Mouse (Mus musculus): ENCODE measurements around the gene Tmem176a.
"Not testable (repeated sequence)": the region's sequence is repeated elsewhere in the genome, so short reads cannot be mapped to it uniquely, and the experiment has no call there.

Tmem176a gene

DNA sequence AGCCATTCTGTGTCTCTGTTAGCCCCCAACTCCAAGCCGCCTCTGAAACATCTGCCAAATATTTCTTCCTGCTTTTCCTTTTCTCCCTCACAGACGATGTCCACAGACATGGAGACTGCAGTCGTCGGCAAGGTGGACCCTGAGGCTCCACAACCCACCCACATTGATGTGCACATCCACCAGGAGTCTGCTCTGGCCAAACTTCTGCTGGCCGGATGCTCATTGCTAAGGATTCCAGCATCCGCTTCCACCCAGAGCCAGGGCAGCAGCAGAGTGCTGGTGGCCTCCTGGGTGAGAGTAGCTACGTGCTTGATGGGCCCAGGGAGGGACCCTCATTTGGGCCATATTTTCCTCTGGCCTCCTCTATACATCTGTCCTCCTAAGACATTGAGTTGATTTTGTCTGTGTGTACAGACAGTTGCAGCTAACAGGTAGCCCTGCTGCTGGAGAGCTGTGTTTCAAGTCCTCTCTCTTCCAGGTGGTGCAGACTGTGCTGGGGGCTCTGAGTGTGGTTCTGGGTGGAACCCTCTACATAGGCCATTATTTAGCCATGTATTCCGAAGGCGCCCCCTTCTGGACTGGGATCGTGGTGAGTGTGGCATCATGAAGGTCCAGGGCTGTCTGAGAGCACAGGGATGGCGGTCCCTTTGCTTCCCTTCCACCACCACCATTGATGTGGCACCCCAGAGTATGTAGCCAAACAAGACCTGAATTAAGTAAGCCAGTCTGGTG, 1.6 kb downstream of the Tmem176a start:
- peak; percentile 34 for DNase-seq

DNA sequence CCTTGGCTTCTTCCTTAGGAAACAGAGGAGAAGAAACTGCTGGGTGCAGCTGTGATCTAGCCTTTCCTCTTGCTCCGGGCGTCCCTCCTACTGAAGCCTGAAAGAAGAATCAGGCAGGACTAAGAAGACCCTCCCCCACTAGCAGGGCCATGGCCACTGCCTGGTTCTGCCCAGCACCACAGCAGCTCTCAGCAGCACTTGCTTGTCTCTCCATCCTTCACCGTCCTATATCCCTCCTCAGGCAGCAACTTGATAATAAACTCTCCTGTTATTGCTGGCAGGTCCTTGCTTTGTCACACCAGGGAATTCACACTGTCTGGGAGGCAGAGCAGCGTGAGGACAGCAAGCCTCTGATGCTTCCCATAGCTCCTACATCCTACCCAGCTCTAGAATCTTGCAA, 4.4 kb downstream of the Tmem176a start:
- DNase-seq: no peak

DNA sequence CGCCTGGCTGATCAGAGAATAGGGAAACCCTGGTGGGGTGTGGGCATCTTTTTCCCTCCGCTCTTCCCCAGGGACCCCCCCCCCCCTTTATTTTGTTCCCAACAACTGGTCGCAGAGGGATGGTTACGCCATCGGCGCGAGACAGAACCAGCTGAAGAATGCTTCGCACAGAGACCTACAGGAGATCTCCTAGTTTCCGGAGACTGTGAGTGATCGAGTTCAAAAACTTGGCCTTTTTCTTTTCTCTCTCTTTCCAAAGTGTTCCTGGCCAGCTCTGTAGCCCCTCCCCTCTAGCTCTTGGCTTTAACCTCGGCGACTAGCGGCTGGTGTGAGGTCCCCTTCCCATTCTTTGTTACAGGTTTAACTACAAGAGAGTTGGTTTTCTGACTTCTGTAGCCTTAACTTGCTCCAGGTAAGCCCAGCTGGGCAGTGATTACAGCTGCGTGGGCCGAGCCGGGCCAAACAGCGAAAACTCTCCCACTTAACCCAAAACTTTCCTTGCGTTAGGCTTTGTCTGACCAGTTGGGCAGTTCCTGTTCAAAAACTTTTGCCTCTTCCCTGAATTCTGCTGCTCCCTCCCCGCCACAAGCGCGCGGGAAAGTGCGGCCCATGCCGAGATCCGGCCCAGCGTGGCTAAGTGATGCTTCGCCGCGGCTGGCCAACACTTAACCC, 11.2 kb downstream of the Tmem176a start:
- no peak for DNase-seq

DNA sequence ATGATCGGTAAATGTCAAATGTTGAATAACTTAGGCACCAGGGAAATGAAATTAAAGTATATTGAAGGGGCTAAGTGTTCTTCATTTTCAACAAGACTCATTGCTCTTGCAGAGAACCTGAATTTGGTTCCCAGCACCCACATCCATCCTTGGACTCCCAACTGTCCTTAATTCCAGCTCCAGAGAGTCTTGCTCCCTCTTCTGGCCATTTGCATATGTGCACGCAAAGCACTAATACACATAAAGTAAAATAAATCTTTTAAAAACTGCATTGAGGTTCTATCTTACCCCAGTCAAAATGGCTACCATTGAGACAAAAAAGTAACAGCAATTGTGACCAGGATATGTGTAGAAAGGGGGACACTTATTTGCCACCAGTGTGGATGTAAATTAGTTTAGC, 13.4 kb downstream of the Tmem176a start:
- no peak for DNase-seq

DNA sequence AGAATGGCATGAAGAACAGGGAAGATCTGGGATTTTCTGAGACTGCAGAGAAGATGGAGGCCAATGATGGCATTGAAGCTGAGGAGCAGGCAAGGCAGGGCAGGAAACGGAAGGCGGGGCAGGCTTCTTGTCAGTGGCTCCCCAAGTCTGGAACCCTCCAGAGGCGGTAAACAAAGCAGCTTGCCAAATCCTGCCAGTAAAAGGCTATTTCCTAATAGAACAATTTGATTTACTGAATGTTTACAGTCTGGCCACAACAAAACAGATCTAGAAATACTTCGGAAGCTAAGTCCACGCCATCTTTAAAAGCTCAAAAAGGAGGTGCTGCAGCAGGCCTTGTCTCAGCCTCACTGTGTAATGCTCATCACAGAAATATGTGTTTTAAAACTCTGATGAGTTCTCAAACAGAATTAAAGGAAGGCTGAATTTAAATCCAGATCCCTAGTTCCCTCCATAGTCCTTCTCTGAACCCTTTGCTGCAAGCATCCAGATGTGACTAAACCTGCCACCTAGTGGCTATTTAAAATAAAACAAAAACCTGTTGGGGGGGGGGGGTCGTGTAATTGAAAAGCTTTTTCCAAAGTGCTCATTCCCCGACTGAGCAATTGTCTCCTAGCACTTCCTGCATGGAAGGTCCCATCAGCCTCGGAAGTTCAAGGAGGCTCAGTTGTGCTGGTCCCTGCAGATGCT, 17.0 kb downstream of the Tmem176a start:
- no peak for DNase-seq

DNA sequence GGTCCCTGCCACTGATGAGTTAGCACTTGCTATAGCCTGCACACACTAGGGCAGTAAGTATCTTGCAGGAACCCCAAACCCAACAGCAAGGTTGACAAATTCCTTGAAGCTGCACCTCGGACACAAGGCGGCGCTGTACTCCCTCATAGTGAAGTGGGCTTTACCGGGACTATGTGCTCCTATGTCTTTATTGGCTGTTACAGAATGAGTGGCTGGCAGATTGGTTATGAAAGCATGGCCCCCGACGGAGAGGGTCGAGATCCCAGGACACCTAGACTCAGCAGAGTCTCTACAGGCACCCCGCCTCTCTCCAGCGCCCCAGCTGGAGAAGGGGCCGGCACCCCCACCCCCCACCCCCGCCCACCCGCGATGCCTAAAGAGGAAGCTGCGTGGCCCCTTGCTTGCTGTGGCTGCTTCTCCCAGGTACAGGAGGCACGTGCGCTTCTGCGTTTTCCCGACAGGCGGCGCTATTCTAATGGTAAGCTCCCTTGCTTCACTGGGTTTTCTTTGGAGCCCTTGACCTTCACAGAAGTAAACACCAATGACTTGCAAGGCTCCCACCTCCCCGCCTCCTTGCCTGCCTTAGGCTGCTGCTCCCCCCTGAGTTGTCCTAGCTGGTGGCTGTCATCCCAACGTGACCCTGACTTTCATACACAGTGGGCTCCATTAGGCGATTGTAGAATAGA, 19.6 kb downstream of the Tmem176a start:
- peak; percentile 75 for DNase-seq

DNA sequence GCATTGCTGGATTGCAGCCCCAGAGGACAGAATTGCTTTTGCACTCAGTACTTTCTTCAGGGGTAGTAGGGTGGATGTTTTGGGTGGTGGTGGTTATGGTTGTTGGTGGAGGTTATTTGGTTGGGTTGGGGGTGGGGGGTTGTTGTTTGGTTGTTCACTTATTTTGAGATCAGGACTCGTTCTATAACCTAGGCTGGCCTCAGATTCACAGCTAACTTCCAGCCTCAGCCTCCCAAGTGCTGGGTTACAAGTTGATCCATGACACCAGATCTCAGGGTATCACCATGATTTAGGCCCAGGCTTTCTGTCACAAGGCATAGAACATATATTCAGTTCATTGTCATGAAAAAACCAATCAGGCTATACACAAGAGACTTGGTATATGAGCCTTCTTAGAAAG, 20.1 kb downstream of the Tmem176a start:
- no peak for DNase-seq

DNA sequence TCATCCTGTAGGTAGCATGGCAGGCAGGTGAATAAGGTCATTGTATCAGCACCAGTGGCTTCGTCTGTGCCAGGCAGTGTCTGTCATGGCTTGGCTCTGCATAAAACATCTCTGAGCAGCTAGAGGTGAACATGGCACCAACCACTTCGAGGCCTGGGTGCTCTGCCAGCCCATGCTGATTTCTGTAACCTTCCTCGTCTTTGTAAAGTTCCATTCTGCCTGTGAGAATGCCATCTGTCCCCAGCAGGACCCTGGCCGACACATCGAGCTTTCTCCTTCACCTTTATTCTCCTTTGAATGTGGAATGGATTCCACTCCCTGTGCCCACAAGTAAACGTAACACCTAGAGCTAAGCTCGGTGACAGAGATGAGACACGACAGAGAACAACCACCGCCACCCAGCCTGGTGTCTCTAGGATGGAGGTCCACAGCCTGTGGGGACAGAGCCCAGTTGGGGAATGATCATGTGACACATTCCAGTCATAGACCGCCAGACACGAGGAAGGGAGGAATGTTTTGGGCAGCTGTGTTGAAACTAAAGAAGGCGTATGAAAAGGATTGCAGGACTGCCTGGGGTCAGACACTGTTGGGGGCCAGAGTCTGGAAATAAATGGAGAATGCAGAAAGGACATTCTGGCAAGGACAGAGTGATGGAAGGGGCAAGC, 21.0 kb downstream of the Tmem176a start:
- no peak for DNase-seq

DNA sequence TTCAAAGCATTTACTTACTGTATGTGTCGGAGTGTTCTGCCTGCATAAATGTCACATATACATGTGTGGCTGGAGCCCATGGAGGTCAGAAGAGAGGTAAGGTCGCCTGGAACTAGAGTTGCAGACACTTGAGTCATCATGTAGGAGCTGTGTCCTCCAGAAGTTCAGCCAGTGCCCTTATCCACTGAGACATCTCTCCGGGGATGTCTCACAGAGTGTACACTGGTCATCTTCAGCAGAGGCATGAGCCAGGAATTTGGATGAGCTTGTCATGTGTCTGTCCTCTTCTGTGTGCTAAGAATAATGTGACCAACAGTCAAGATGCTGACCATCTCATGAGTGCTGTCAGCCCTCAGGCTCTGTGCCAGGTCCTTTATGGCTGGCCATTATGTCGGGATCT, 22.1 kb downstream of the Tmem176a start:
- no peak for DNase-seq

DNA sequence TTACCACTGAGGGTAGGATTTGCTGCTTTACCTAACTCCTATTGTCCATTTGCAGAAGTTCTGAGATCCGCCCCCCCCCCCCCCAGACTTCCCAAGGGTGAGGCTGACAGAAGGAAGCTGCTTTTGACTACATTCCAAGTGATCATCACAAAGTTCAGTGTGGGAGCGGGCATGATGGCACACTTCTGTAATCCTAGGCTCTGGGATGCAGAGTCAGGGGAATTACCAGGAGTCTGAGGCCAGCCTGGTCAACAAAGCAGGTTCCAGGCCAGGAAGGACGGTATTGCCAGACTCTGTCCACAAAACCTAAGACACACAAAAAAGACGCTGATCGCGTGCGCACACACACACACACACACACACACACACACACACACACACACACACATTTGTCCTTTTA, 22.8 kb downstream of the Tmem176a start:
- no peak for DNase-seq

DNA sequence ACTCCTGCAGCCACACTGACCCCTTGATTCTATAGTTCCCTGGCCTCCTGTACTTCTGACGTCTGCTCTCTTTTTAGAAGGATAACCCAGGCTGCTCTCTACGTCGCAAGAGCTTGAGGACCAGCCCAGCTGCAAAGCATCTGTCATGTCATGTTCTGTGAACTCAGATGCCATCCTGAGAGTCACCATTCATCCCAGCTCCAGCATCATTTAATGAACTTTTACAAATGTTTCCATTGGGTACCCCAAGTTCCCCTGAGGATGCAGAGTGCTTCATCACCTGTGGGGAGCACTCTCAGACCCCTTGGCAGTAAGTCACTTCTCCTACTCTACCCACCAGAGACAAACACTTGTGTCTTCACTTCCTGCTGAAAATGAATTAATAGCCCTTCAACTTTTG, 23.5 kb downstream of the Tmem176a start:
- DNase-seq: no peak

DNA sequence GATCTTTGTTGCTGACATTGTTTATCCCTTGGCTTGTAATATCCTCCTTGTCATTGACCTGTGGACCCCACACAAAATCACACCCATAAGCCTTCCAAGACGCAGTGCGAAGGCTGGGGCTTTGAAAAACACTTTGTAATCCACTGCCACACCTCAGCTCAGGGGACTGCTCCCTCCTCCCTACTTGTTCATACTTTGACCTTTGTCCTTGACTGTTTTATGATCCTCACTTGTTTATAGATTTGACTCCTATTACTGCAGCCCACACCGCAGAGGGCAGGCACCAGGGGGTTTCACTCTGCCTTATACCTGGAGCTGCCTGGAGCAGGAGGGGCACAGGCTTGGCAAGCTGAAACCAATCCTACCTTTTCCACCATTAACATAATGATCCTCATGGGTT, 24.0 kb downstream of the Tmem176a start:
- DNase-seq: no peak

DNA sequence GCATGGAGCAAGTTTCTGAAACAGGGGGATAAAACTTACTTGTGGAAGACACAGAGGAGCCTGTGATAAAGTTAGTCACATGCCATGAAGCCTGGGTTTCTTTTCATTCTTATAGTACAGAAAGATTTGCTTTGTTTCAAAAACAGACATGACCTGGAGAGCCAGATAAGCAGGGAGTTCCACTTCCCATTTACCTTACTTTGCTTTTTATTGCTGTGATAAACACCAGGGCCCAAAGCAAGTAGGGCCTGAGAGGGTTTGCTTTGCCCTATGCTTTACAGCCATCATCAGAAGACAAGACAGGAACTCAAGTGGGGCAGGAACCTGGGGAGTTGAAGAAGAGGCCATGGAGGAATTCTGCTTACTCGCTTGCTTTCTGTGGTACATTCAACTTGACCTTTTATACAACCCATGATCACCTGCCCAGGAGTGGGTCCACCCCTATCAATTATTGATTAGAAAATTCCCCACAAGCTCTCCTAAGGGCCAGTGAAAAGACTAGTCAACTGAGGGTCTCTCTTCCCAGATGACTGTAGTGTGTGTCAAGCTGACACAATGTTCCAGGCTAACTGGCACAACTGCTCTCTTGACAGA, 24.5 kb downstream of the Tmem176a start:
- no peak for DNase-seq

DNA sequence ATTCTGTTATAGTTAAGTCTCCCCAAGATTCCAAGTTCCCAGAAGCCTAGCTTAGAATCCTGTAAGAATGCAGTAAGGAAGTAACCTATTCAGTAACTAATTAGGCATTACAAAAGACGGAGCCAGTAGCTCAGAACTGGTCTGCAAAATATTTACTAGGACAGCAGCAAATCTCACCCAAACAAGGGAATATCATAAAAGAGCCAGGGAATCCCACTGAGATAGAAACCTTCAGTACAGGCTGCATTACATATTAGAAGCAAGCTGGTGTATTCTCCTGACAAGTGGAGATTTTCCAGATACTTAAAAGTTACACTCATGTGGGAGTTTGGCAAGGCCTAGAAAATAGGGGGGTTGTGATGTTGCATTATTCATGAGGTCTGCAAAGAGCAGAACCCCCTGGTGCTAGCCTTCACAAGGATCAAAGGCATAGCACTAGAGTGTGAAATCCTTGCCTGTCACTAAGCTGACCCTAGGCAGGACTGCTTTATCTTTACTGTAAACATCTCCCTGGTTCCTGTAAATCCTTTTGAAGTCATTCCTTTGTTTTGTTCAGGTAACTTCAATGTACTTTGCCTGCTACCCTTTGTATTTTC, 25.7 kb downstream of the Tmem176a start:
- DNase-seq: not testable (repeated sequence)

DNA sequence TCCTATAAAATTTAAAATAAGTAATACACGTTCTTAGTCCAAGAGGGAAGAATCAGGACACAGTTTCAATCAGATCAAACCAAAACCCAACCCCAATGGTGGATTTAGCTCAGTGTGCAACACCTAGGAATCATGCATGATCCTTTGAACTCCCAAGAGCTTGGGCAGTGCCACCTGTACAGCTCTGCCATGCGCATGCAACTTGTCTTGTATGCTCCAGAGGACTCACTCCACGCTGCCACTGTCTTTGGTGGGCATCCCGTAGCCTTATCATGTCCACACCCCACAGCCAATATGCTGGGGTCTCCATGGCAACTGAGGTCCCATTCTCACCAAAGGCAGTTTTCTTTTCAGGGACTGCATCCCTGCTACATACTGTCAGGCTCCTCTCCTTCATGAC, 26.4 kb downstream of the Tmem176a start:
- no peak for DNase-seq

DNA sequence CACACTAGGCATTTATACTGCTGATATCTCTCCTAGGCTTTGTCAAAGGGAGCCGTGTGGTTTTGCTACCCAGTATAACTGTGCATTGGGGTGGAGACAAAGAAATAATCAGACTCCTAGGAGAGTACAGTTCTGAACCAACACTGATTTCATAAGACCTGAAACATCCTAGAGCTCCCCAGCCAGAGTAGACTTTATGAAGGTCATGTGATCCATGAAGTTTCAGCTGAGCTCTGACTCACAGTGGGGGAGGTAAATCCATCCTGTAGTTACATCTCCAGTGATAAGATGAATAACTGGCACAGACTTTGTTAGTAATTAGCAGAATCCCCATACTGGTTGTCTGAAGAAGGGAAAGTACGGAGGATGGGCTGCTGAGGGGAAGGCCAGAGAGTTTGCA, 29.1 kb downstream of the Tmem176a start:
- DNase-seq: no peak

DNA sequence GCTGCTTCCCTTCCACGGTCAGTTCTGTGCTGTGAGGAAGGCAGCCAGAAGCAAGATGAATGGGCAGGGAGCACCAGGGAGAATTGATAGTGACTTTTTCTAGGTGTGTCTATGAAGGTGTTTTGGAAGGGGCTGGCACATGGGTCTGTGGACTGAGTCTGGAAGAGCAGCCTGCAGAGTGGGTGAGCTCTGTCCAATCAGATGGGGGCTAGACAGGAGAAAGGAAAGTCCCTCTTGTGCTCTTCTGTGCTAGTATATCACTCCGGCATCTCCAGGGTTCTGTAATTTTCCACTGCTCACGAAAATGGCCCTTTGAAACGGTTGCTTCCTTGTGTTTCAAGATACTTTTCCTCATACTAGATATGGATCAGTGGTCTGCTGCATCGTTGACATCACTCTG, 31.9 kb downstream of the Tmem176a start, which contains the start of gene Aoc1:
Gene Aoc1, plus strand, starts transcription at position 301 of the 400 bp plus-strand sequence.
- no peak for DNase-seq

DNA sequence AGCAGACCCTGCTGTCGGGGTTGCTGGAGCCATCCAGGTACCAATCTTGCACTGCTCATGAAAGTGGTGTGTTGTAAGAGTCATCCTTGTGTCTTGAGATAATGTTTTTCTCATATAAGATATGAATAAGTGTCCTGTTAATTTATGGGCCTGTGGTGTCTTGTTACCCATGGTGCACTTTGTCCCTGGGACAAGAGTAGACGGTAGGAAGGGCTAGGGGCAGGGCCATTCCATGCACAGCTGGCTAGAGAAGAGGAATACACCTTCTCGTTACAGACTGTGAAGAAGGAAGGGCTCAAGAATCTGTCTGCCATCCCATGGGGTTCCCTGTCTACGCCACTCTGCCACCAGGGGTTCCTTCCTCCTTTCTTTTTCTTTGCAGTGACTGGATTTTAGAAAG, 33.9 kb downstream of the Tmem176a start:
- no peak for DNase-seq

DNA sequence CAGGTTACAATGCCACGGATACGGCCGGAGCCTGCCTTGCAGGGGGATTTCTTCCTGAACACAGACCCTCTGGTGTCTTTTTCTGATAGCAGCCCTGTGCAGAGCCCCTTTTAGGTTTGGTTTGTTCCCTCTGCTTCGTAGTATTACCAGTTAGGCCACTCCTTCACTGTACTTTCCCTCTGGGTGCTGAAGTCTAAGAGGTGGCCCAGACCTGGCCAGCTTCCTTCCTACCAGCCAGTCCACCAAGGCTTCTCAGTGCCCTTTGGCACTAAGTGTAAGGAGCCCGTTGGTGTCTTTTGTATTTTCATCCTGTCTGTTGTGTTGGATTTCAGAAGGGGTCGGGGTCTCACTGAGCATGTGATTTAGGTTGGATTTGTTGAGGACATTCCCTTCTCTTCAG, 34.8 kb downstream of the Tmem176a start:
- no peak for DNase-seq

DNA sequence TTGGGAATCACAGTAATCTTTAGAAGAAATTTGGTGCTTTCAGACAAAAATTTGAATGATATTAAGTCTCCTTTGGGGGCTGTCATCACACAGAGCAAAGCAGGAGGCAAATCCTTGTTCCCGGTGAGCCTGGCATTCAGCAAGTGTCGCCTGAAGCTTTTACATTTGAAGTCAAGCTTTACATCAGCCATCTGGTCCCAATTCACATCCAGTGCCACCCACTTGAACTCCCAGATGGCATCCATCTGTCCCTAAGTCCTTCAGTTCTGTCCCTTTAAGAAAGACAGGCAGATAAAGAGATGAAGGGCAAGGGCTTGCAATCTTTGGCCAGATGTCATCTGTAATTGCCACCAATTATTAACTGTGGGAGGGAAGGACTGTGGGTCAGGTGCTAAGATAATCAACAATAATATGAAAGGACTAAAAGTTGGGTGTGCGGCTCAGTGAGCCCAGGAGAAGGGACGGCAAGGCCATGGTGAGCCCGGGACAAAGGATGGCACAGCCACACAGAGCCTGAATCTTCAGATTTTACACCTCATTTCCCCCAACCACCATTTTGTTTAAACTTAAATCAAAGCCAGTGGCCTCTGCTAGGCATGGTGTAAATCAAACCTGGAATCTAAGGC, 35.9 kb downstream of the Tmem176a start:
- DNase-seq: no peak

DNA sequence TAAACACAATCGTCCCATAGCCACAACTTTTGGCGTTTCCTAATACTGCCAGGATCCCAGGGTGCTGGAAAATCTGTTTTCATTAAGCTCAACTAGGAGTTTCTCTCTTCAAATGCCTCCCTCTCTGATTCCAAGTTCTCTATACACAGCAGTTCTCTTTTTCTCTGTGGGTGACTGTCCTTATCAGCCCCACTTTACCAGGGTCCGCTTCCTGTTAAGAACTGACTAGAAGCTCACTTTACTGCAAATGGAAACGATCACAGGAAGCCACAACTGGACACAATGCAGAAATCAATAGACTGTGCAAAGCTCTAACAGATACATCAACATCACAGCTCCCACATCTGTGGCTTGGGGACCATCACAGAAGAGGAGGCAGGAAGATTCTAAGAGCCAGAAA, 53.5 kb downstream of the Tmem176a start:
- DNase-seq: no peak
